Mouse (Mus musculus): ENCODE data around the gene Grm5. TPM values are rescaled to one million over a fixed set of nuclear protein-coding genes. Genes with fewer than 3 reads are reported as not detected.

Gene Grm5
- total and polyA plus RNA-seq, 2 experiments from 2014 or later = not detected

- no peaks in the 10 kb centered on the region for H3K9me3 ChIP-seq (replicated peaks; ENCODE audit: control insufficient read depth, low read length)
- H3K4me2 ChIP-seq (ENCODE audit: low read depth, low read length) = no peak overlapping the region
- TF ChIP-seq CTCF (IDR thresholded peaks at IDR 0.05; ENCODE audit: low read depth) = no peak
- no peak for TF ChIP-seq EP300 (IDR thresholded peaks at IDR 0.05; ENCODE audit: low read depth)
- DNase-seq (ENCODE audit: low spot score) (no peak), ATAC-seq (ENCODE audit: insufficient read depth, low read depth) (no peak)
- no peaks in the 10 kb centered on the region for H3K4me1 ChIP-seq (ENCODE audit: control insufficient read depth, insufficient read depth)
- no peak overlapping the region for H3K9ac ChIP-seq (replicated peaks; ENCODE audit: low read depth, low read length)
- H3K27me3 ChIP-seq (ENCODE audit: control insufficient read depth, insufficient read depth, low read length) = no peaks in the 10 kb centered on the region
- H3K27ac ChIP-seq (ENCODE audit: low read depth) = no peak overlapping the region
- WGBS = 65% methylated on average over 8 of the region's 8 CpGs
- no peaks in the 10 kb centered on the region for H3K36me3 ChIP-seq (replicated peaks; ENCODE audit: control insufficient read depth, insufficient read depth, low read length)
- no peak overlapping the region for H3K4me3 ChIP-seq (ENCODE audit: low read depth, low read length)
Measured at GRCm38 (mm10) chr7:87975041-87975440, 391.1 kb downstream of the Grm5 start.

- no peak overlapping the region for H3K9ac ChIP-seq (replicated peaks; ENCODE audit: low read depth, low read length)
- ATAC-seq (ENCODE audit: insufficient read depth, low read depth) = no peak
- H3K4me1 ChIP-seq (ENCODE audit: control insufficient read depth, insufficient read depth) = no peaks in the 10 kb centered on the region
- H3K4me3 ChIP-seq (ENCODE audit: low read depth, low read length) = no peak overlapping the region
- H3K36me3 ChIP-seq (replicated peaks; ENCODE audit: control insufficient read depth, insufficient read depth, low read length) = no peaks in the 10 kb centered on the region
- H3K9me3 ChIP-seq (replicated peaks; ENCODE audit: control insufficient read depth, low read length) = no peaks in the 10 kb centered on the region
- H3K27ac ChIP-seq (ENCODE audit: low read depth) = no peak overlapping the region
- no peak overlapping the region for H3K4me2 ChIP-seq (ENCODE audit: low read depth, low read length)
- WGBS = 57% methylated on average over 2 of the region's 2 CpGs
- H3K27me3 ChIP-seq (ENCODE audit: control insufficient read depth, insufficient read depth, low read length) = no peaks in the 10 kb centered on the region
- DNase-seq (ENCODE audit: low spot score) = no peak
- no peak for TF ChIP-seq EP300 (IDR thresholded peaks at IDR 0.05; ENCODE audit: low read depth)
- TF ChIP-seq CTCF (IDR thresholded peaks at IDR 0.05; ENCODE audit: low read depth) = no peak
Measured at GRCm38 (mm10) chr7:87983494-87983893, 399.5 kb downstream of the Grm5 start.

GRCm38 (mm10) chr7:88014451-88014850 is 430.5 kb downstream of the Grm5 start:
- H3K9me3 ChIP-seq (replicated peaks; ENCODE audit: control insufficient read depth, low read length) = no peaks in the 10 kb centered on the region
- no peak overlapping the region for H3K27ac ChIP-seq (ENCODE audit: low read depth)
- no peaks in the 10 kb centered on the region for H3K27me3 ChIP-seq (ENCODE audit: control insufficient read depth, insufficient read depth, low read length)
- no peak overlapping the region for H3K4me3 ChIP-seq (ENCODE audit: low read depth, low read length)
- H3K36me3 ChIP-seq (replicated peaks; ENCODE audit: control insufficient read depth, insufficient read depth, low read length) = no peaks in the 10 kb centered on the region
- ATAC-seq (ENCODE audit: insufficient read depth, low read depth) (no peak), DNase-seq (ENCODE audit: low spot score) (no peak)
- no peak overlapping the region for H3K9ac ChIP-seq (replicated peaks; ENCODE audit: low read depth, low read length)
- no peaks in the 10 kb centered on the region for H3K4me1 ChIP-seq (ENCODE audit: control insufficient read depth, insufficient read depth)
- no peak for TF ChIP-seq CTCF (IDR thresholded peaks at IDR 0.05; ENCODE audit: low read depth)
- TF ChIP-seq EP300 (IDR thresholded peaks at IDR 0.05; ENCODE audit: low read depth) = no peak
- 62% methylated on average over 3 of the region's 3 CpGs for WGBS
- H3K4me2 ChIP-seq (ENCODE audit: low read depth, low read length) = no peak overlapping the region

- Histone ChIP-seq H3K9me3 (replicated peaks; ENCODE audit: control insufficient read depth, low read length) (no peaks in the 10 kb centered on the region), H3K4me3 (ENCODE audit: low read depth, low read length) (no peak overlapping the region), H3K27ac (ENCODE audit: low read depth) (no peak overlapping the region), H3K4me2 (ENCODE audit: low read depth, low read length) (no peak overlapping the region), H3K9ac (replicated peaks; ENCODE audit: low read depth, low read length) (no peak overlapping the region), H3K36me3 (replicated peaks; ENCODE audit: control insufficient read depth, insufficient read depth, low read length) (no peaks in the 10 kb centered on the region), H3K27me3 (ENCODE audit: control insufficient read depth, insufficient read depth, low read length) (no peaks in the 10 kb centered on the region), H3K4me1 (ENCODE audit: control insufficient read depth, insufficient read depth) (no peaks in the 10 kb centered on the region)
- DNase-seq (ENCODE audit: low spot score) (no peak), ATAC-seq (ENCODE audit: insufficient read depth, low read depth) (no peak)
- 43% methylated on average over 3 of the region's 3 CpGs for WGBS
- TF ChIP-seq EP300 (IDR thresholded peaks at IDR 0.05; ENCODE audit: low read depth) (no peak), CTCF (IDR thresholded peaks at IDR 0.05; ENCODE audit: low read depth) (no peak)
Measured at GRCm38 (mm10) chr7:88027411-88028132, 443.6 kb downstream of the Grm5 start.

GRCm38 (mm10) chr7:88047366-88047765 is 463.4 kb downstream of the Grm5 start:
- Histone ChIP-seq H3K9me3 (replicated peaks; ENCODE audit: control insufficient read depth, low read length) (no peaks in the 10 kb centered on the region), H3K36me3 (replicated peaks; ENCODE audit: control insufficient read depth, insufficient read depth, low read length) (no peaks in the 10 kb centered on the region), H3K27ac (ENCODE audit: low read depth) (no peak overlapping the region), H3K9ac (replicated peaks; ENCODE audit: low read depth, low read length) (no peak overlapping the region), H3K4me2 (ENCODE audit: low read depth, low read length) (no peak overlapping the region), H3K27me3 (ENCODE audit: control insufficient read depth, insufficient read depth, low read length) (no peaks in the 10 kb centered on the region), H3K4me1 (ENCODE audit: control insufficient read depth, insufficient read depth) (no peaks in the 10 kb centered on the region), H3K4me3 (ENCODE audit: low read depth, low read length) (no peak overlapping the region)
- DNase-seq (ENCODE audit: low spot score) = peak; percentile 7
- ATAC-seq (ENCODE audit: insufficient read depth, low read depth) = no peak
- TF ChIP-seq CTCF (IDR thresholded peaks at IDR 0.05; ENCODE audit: low read depth) (no peak), EP300 (IDR thresholded peaks at IDR 0.05; ENCODE audit: low read depth) (no peak)
